Mouse (Mus musculus): Measurements from ENCODE around the gene Brdt.

The Brdt gene

GRCm38 (mm10) chr5:107411326-107411725 is 80.4 kb downstream of the Brdt start:
- no peak for DNase-seq (ENCODE audit: low read depth, low spot score)

- DNase-seq (ENCODE audit: low read depth, low spot score) = no peak
Measured at GRCm38 (mm10) chr5:107412285-107412684, 81.3 kb downstream of the Brdt start.

- no peak for DNase-seq (ENCODE audit: low read depth, low spot score)
Measured at GRCm38 (mm10) chr5:107415098-107415497, 84.1 kb downstream of the Brdt start.

GRCm38 (mm10) chr5:107421676-107422075 is 90.7 kb downstream of the Brdt start:
- no peak for DNase-seq (ENCODE audit: low read depth, low spot score)

- DNase-seq (ENCODE audit: low read depth, low spot score) = no peak
Measured at GRCm38 (mm10) chr5:107431249-107431648, 100.3 kb downstream of the Brdt start, which contains the start of gene Lpcat2b. Gene Lpcat2b, plus strand, starts transcription at chr5:107431549.

GRCm38 (mm10) chr5:107434001-107434400 is 103.0 kb downstream of the Brdt start:
- no peak for DNase-seq (ENCODE audit: low read depth, low spot score)

- DNase-seq (ENCODE audit: low read depth, low spot score) = no peak
Measured at GRCm38 (mm10) chr5:107436185-107436584, 105.2 kb downstream of the Brdt start.
